Mouse (Mus musculus) olfactory bulb, adult 2 months (tissue): Measurements from ENCODE around the gene Ip6k3. TPM values are rescaled to one million over a fixed set of nuclear protein-coding genes. Genes with fewer than 3 reads are reported as not detected.

Experiments
- H3K27ac ChIP-seq: fragments of 200-500 bp; 2 replicates; pipeline ENCODE4 v1.5.1; 2012; ENCODE audit warnings: low read depth, low read length; ENCODE audit not compliant: insufficient read depth
- H3K4me1 ChIP-seq: fragments of 200-500 bp; 2 replicates; pipeline ENCODE4 v1.6.1; 2012; ENCODE audit warnings: low read length; ENCODE audit not compliant: control insufficient read depth, insufficient read depth
- H3K4me3 ChIP-seq: fragments of 200-500 bp; 2 replicates; pipeline ENCODE4 v1.5.1; 2012; ENCODE audit warnings: mild to moderate bottlenecking, low read depth, low read length, moderate library complexity; ENCODE audit not compliant: insufficient read depth
- CTCF ChIP-seq: fragments of 200-500 bp; IDR thresholded peaks from 2 replicates; pipeline ENCODE4 v1.5.1; 2012; ENCODE audit warnings: low read depth, mild to moderate bottlenecking, low read length, moderate library complexity; ENCODE audit not compliant: insufficient read depth
- POLR2A ChIP-seq: fragments of 200-500 bp; IDR thresholded peaks from 2 replicates; pipeline ENCODE4 v1.6.1; 2012; ENCODE audit warnings: mild to moderate bottlenecking, low read depth, low read length, moderate library complexity; ENCODE audit not compliant: insufficient read depth
- WGBS: fragments of 180-500 bp; shearing (Covaris S2); methylation state at CpG from one replicate; pipeline ENCODE4 v1.1.7; 2018; 5-methylcytosine and 5-hydroxymethylcytosine counted together
- polyA plus RNA-seq: library from polyadenylated mRNA; stranded (reverse); fragments of >200 nt; gene quantifications from 2 replicates; pipeline ENCODE4 v1.2.4, GENCODE M21; 2012; ENCODE audit warnings: low replicate concordance; ENCODE audit not compliant: missing spikeins, insufficient read depth, insufficient read length

Ip6k3 gene
- polyA plus RNA-seq, 1 experiment: not detected

GRCm38 (mm10) chr17:27160905-27161304 is 6.7 kb downstream of the Ip6k3 start:
- WGBS: 84% methylated on average over 4 of the region's 4 CpGs
- Histone ChIP-seq H3K4me3 (no peak overlapping the region), H3K4me1 (peaks cover 9% of the 10 kb centered on the region), H3K27ac (no peak overlapping the region)
- TF ChIP-seq CTCF (no peak), POLR2A (no peak)

- 94% methylated on average over 7 of the region's 7 CpGs for WGBS
- Histone ChIP-seq H3K4me1 (peaks cover 9% of the 10 kb centered on the region), H3K27ac (no peak overlapping the region), H3K4me3 (no peak overlapping the region)
- TF ChIP-seq CTCF: no peak
- no peak for TF ChIP-seq POLR2A
Measured at GRCm38 (mm10) chr17:27159169-27159568, 8.4 kb downstream of the Ip6k3 start.

GRCm38 (mm10) chr17:27158439-27158838 is 9.2 kb downstream of the Ip6k3 start:
- peaks cover 16% of the 10 kb centered on the region for H3K4me1 ChIP-seq
- H3K27ac ChIP-seq: no peak overlapping the region
- WGBS: 92% methylated on average over 6 of the region's 6 CpGs
- TF ChIP-seq CTCF (no peak), POLR2A (no peak)
- no peak overlapping the region for H3K4me3 ChIP-seq

DNA sequence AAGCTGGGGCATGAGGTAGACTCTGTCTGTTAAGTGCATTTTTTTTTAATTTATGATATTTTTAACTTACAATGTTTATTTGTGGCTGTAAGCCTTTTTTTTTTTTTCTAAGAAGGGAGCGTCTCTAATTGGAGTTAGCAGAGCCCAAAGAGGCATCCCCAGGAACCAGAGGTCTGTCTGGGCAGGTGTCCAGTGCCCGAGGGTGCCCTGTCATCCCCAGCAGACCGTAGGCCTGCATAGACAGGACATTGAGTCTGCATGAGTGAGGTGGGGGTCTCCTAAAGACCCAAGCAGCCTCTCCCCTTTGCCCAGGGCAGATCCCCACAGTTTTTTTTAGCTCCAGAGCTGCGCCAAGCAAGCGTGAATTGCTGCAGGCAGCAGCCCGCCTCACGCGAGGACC is 11.8 kb downstream of the Ip6k3 start:
- no peak for TF ChIP-seq POLR2A
- TF ChIP-seq CTCF: no peak
- whole genome bisulfite sequencing: 76% methylated on average over 8 of the region's 8 CpGs
- peaks cover 25% of the 10 kb centered on the region for H3K4me1 ChIP-seq
- H3K27ac ChIP-seq: no peak overlapping the region
- no peak overlapping the region for H3K4me3 ChIP-seq

DNA sequence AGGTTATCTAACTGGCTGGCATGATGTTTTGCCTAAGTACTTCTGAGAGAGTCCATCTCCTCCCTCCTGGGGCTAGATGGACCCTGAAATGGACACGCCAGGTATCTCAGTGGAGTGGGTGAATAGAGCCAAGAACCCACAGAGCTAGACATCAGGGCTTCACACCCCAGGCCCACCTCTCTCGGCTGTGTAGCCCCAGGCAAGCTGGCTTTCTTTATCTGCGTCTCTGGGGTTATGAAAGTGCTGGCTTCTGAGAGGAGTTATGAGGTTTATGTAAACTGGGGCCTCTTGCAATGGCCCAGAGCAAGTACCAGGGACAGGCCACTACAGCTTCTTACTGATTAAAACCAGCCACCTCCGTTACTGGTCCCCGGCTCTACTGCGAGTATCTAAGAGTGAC is 12.7 kb downstream of the Ip6k3 start:
- Histone ChIP-seq H3K27ac (no peak overlapping the region), H3K4me1 (peaks cover 25% of the 10 kb centered on the region), H3K4me3 (no peak overlapping the region)
- TF ChIP-seq POLR2A (no peak), CTCF (no peak)
- 96% methylated on average over 6 of the region's 6 CpGs for WGBS

GRCm38 (mm10) chr17:27154256-27154655 is 13.3 kb downstream of the Ip6k3 start:
- Histone ChIP-seq H3K27ac (no peak overlapping the region), H3K4me3 (no peak overlapping the region), H3K4me1 (peaks cover 25% of the 10 kb centered on the region)
- WGBS: 85% methylated on average over 14 of the region's 14 CpGs
- TF ChIP-seq CTCF (no peak), POLR2A (no peak)

- H3K4me1 ChIP-seq: peaks cover 25% of the 10 kb centered on the region
- WGBS: 80% methylated on average over 9 of the region's 9 CpGs
- H3K4me3 ChIP-seq: no peak overlapping the region
- TF ChIP-seq POLR2A (no peak), CTCF (no peak)
- no peak overlapping the region for H3K27ac ChIP-seq
Measured at GRCm38 (mm10) chr17:27153773-27154193, 13.8 kb downstream of the Ip6k3 start.

- Histone ChIP-seq H3K4me1 (peaks cover 25% of the 10 kb centered on the region), H3K4me3 (no peak overlapping the region), H3K27ac (no peak overlapping the region)
- TF ChIP-seq POLR2A (no peak), CTCF (no peak)
- WGBS: 71% methylated on average over 8 of the region's 8 CpGs
Measured at GRCm38 (mm10) chr17:27152976-27153723, 14.4 kb downstream of the Ip6k3 start.

- peaks cover 24% of the 10 kb centered on the region for H3K4me1 ChIP-seq
- TF ChIP-seq POLR2A: no peak
- TF ChIP-seq CTCF: no peak
- 72% methylated on average over 8 of the region's 8 CpGs for WGBS
Measured at GRCm38 (mm10) chr17:27151411-27151810, 16.2 kb downstream of the Ip6k3 start.

GRCm38 (mm10) chr17:27150871-27151270 is 16.7 kb downstream of the Ip6k3 start:
- H3K27ac ChIP-seq: no peak overlapping the region
- peaks cover 23% of the 10 kb centered on the region for H3K4me1 ChIP-seq
- H3K4me3 ChIP-seq: no peak overlapping the region
- 72% methylated on average over 7 of the region's 7 CpGs for WGBS
- TF ChIP-seq CTCF: no peak
- TF ChIP-seq POLR2A: no peak

More at GRCm38 (mm10) chr17:27151411-27151810, 16.2 kb downstream of the Ip6k3 start:
- Histone ChIP-seq H3K4me3 (no peak overlapping the region), H3K27ac (no peak overlapping the region)
